Mouse (Mus musculus) kidney, postnatal 36 days (tissue): ENCODE measurements around the gene C1ra.
"Not testable (repeated sequence)": the region's sequence is repeated elsewhere in the genome, so short reads cannot be mapped to it uniquely, and the experiment has no call there.

Experiments
- DNase-seq, 2 experiments: peaks; one replicate each; pipeline ENCODE4 v3.0.0; 2021 to 2022; ENCODE audit warnings: mixed read lengths in 2 of 2

Gene C1ra

GRCm38 (mm10) chr6:124485414-124486144 lies 26.6 kb upstream of the C1ra start:
- DNase-seq: no peak

- DNase-seq: no peak
These were observed 24.7 kb upstream of the C1ra start for GRCm38 (mm10) chr6:124487509-124487908.

DNA sequence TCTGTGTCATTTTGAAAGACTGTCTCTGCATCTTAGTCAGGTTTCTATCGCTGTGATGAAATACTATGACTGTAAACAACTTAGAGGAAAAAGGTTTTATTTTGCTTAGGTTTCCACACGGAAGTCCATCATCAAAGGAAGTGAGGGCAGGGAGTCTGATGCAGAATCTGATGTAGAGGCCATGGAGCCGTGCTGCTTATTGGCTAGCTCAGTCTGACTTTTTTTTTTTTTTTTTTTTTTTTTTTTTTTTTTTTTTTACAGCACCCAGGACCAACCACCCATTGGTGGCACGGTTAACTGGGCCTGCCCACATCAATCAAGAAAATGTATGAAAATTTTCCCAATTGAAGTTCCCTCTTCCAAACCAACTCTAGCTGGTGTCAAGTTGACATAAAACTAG lies 23.3 kb upstream of the C1ra start:
- DNase-seq: no peak

DNA sequence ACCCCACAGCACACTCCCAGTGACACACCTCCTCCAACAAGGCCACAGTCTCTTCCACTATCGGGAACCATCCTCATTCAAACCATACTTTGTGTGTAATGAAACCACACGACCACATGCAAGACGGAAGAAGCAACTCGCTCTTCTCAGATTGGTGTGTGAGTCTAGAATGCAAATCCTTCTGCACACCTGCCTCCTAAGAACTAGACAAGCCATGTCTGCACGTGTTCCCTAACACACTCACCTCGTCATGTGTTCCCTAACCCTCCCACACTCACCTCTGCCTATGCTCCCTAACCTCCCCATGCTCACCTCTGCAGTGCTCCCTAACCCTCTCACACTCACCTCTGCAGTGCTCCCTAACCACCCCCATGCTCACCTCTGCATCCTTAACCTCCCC lies 20.8 kb upstream of the C1ra start:
- no peak for DNase-seq

GRCm38 (mm10) chr6:124492842-124493561 lies 19.2 kb upstream of the C1ra start, which contains the start of gene C1rl:
TSS of gene C1rl (plus strand) at chr6:124493113.
- DNase-seq: peak; percentile 92

GRCm38 (mm10) chr6:124493886-124494285 lies 18.3 kb upstream of the C1ra start:
- no peak for DNase-seq

GRCm38 (mm10) chr6:124496054-124496453 lies 16.2 kb upstream of the C1ra start:
- DNase-seq: no peak

GRCm38 (mm10) chr6:124499914-124500566 lies 12.2 kb upstream of the C1ra start:
- DNase-seq: peak; percentile 33 to 35

DNA sequence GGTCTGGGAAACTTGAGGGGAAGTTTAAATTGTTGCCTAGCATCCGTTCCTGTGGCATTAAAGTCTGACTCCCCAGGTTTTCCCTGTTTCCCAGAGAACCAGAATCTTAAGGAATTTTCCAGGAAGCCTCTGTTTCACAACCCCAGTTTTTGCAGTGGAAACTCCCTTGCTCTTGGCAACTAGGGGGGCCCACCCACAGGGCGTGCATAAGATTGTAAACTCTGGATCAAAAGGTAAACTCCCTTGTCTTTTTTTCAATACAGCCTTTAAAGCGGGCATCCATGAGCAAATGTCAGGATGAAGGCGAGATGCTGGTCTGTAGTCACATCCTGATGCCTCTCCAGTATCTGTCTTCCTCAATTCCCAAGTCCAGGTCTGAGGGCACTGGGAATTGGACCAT lies 10.7 kb upstream of the C1ra start:
- no peak for DNase-seq

GRCm38 (mm10) chr6:124502021-124502420 lies 10.2 kb upstream of the C1ra start:
- no peak for DNase-seq

DNA sequence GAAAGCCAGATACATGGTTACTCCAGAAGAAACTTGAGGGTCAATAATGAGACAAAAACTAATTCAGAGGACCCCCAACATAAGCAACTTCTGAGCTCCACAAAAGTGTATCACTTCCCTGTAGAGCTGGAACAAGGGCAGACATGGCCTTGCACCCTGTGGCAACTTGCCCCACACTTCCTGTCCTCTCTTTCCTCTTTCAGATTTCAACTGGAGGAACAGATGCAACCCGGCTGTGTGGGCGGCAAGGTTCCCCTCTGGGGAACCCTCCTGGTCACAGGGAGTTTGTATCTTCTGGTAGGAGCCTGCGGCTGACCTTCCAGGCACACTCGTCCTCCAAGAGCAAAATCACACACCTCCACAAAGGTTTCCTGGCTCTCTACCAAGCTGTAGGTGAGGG lies 7.2 kb upstream of the C1ra start:
- no peak for DNase-seq

- no peak for DNase-seq
These were observed 5.2 kb upstream of the C1ra start for GRCm38 (mm10) chr6:124506991-124507390.

DNA sequence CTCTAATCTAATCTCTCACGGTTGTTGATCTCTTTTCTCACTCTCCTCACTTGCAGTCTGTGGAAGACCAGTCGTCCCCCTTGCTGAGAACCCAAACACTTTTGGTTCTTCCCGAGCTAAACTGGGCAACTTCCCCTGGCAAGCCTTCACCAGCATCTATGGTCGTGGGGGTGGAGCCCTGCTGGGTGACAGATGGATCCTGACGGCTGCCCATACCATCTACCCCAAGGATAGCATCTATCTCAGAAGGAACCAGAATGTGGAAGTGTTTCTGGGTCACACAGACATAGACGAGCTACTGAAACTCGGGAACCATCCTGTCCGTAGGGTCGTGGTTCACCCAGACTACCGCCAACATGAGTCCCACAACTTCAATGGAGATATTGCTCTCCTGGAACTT lies 3.9 kb upstream of the C1ra start:
- no peak for DNase-seq

DNA sequence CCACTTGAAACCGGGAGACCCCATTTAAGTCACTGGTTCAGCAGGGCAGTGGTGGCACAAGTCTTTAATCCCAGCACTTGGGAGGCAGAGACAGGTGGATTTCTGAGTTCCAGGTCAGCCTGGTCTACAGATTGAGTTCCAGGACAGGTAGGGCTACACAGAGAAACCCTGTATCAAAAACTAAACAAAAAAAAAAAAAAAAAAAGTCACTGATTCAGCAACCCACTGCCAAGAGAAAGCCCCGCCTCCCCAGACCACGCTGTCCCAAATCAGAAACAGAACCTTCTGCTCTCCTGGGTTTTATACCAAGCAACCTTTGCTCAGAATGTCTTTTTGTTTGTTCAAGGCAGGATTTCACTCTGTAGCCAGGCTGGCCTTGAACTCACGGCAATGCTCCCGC lies 3.0 kb upstream of the C1ra start:
- peak in 1 of 2 experiments; percentile 43 for DNase-seq

GRCm38 (mm10) chr6:124511936-124512335 lies 269 bp upstream of the C1ra start:
- no peak for DNase-seq

GRCm38 (mm10) chr6:124517733-124518132 lies 5.5 kb downstream of the C1ra start:
- DNase-seq: not testable (repeated sequence)

DNA sequence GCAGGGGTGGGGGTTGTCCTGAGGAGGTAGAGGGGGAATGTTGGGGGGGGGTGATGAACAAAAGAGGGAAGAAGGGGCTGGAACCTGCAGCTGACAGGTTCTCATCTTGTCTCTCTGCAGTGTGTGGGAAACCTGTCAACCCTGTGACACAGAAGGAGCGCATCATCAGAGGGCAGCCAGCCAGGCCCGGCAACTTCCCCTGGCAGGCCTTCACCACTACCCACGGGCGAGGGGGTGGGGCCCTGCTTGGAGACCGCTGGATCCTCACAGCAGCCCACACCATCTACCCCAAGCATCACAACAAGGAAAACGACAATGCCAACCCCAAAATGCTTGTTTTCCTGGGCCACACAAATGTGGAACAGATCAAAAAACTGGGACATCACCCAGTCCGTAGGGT lies 9.9 kb downstream of the C1ra start:
- not testable (repeated sequence) for DNase-seq

DNA sequence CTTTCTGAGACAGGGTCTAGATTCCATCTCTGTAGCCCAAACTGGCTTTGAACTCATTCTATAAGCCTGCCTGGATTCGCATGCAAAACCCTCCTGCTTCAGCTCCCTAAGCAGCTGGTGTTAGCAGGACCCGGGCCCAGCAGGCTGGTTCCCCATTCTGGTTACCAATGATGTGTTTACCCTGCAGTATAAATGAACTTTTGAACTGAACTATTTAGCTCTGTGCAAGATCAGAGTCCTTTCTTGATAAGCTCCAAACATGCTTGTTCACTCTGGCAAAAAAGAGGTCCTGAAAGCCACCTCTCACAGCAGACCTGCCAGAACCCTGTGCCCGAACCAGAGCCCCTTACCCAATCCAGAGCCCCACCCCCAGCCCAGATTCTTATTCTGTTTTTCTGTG lies 15.7 kb downstream of the C1ra start:
- no peak for DNase-seq

GRCm38 (mm10) chr6:124531077-124531476 lies 18.9 kb downstream of the C1ra start:
- no peak for DNase-seq

DNA sequence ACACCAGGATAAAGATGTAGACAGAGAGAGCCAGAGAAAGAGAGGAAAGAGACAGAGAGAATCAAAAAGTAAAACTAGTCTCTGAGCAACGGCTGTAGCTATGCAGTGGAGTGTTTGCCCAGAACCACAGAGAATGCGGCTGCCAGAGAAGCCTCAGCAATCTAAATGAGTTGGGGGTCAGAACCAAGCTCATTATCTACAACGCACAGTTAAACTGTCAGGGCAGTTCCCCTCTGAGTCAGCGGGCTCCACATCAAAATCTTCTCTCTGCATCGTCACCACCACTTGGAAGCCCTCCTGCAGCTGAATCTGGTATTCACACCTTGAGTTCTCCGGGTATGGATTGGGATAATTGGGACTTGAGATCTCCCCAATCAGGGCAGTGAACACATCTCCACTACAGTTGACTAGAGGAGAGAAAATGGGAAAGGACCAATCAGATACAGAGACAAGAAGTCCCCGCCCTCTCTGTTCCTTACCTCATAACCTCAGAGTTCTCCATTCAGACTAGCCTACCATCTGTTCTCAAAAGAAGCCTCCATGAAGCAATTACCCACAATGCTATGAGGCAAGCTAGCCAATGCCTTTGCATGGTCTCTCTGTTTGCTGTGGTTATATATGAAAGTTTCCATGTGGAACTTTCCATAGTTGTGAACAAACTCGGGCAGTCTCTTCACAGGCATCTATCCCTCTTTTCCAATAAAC lies 24.1 kb downstream of the C1ra start:
- DNase-seq: not testable (repeated sequence)

DNA sequence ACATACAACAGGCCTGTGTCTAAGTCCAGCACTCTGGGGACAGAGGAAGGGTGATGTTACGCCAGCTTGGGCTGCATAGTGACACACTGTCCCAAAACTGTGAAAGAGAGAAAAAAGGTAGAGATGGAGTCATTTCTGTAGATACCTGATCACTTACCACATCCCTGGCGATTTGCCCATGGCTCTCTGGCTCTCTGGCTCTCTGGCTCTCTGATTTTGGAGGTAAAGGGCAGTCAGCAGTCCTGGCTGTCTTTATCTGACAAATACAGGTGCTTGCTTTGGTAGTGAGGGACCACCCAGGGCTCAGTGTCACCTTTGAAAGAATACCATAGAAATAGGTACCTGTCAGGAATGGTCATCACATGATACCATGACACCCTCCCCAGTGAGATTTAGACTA lies 29.0 kb downstream of the C1ra start:
- not testable (repeated sequence) for DNase-seq

DNA sequence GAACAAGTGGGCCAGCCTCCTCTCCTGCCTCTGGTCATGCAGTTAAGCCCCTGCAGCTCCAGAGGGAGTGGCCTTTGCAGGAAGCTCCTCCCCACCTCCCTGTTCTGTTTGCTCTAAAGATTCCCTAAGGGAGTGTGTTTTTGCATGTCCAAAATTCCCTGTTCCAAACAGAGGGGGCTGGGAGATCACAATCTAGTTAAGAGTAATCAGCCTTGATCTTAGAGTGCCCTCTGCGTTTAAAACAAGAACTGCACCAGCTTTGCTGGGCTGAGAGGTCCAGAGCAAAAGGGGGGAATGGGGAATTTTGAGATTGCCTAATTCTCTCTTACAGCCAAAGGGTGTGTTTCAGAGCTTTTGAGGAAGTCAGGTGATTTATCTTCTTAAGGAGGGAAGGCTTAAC lies 30.1 kb downstream of the C1ra start, which contains the start of gene C1s1:
Gene C1s1 (minus strand): TSS at position 76 of the 400 bp plus-strand sequence.
- peak; percentile 63 to 82 for DNase-seq

DNA sequence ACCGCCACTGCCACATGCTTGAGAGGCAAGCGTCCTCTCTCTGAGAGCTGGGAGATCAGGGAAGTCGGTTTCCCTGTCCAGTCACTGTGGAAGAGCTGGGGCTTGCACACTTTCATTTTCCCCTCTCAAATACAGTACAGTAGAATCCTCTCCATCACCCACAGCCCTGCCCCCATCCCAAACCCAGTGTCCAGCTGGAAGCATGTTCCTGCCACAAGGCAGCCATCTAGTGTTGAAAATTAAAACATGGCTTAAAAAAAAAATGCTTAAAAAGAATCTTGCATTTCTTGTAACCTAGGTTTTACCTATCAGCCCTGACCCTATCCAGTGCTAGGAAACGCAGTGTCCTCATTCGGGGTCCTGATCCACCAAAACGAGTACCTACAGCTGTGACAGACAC lies 32.3 kb downstream of the C1ra start:
- peak; percentile 16 to 61 for DNase-seq
